Mouse (Mus musculus) liver, postnatal 0 days (tissue): Measurements from ENCODE around the gene Olfr523. TPM values are rescaled to one million over a fixed set of nuclear protein-coding genes. Genes with fewer than 3 reads are reported as not detected.
"Not testable (repeated sequence)": the region's sequence is repeated elsewhere in the genome, so short reads cannot be mapped to it uniquely, and the experiment has no call there.

ENCODE experiments used
- ATAC-seq: fragments of 200-750 bp; cut with Nextera tagmentation; 2 replicates; pipeline ENCODE4 v1.8.0; 2017; ENCODE audit warnings: mild to moderate bottlenecking, moderate library complexity
- DNase-seq: peaks from one replicate; pipeline ENCODE4 v3.0.0-alpha.2; 2016
- H3K27ac ChIP-seq: fragments of 300-500 bp; sonication (generic); 2 replicates; pipeline ENCODE4 v1.5.1; 2014; ENCODE audit warnings: antibody characterized with exemption, moderate library complexity, mild to moderate bottlenecking, low read depth
- H3K27me3 ChIP-seq: fragments of 300-500 bp; sonication (generic); 2 replicates; pipeline ENCODE4 v1.6.1; 2014; ENCODE audit warnings: low read length, control low read depth, mixed read lengths; ENCODE audit not compliant: insufficient read depth
- H3K36me3 ChIP-seq: fragments of 300-500 bp; sonication (generic); replicated peaks from 2 replicates; pipeline ENCODE4 v1.6.1; 2014; ENCODE audit warnings: mild to moderate bottlenecking, control low read depth, low read length, moderate library complexity, mixed read lengths; ENCODE audit not compliant: insufficient read depth
- H3K4me1 ChIP-seq: fragments of 300-500 bp; sonication (generic); 2 replicates; pipeline ENCODE4 v1.6.1; 2014; ENCODE audit warnings: antibody characterized with exemption, mild to moderate bottlenecking, control low read depth; ENCODE audit not compliant: insufficient read depth
- H3K4me2 ChIP-seq: fragments of 300-500 bp; sonication (generic); 2 replicates; pipeline ENCODE4 v1.6.1; 2014; ENCODE audit warnings: low read depth, mild to moderate bottlenecking, low read length, moderate library complexity, mixed read lengths
- H3K4me3 ChIP-seq: fragments of 300-500 bp; sonication (generic); 2 replicates; pipeline ENCODE4 v1.5.1; 2014; ENCODE audit warnings: low read depth, low read length
- H3K9ac ChIP-seq: fragments of 300-500 bp; sonication (generic); replicated peaks from 2 replicates; pipeline ENCODE4 v1.6.1; 2014; ENCODE audit warnings: mild to moderate bottlenecking, moderate library complexity
- H3K9me3 ChIP-seq: fragments of 300-500 bp; sonication (generic); 2 replicates; pipeline ENCODE4 v1.6.1; 2016; ENCODE audit warnings: mild to moderate bottlenecking, control low read depth, low read length, mixed read lengths
- CTCF ChIP-seq: sonication (generic); IDR thresholded peaks from 2 replicates; pipeline ENCODE4 v1.5.1; 2016; ENCODE audit warnings: antibody characterized with exemption, low read depth
- EP300 ChIP-seq: IDR thresholded peaks from 2 replicates; pipeline ENCODE4 v1.6.1; 2016; ENCODE audit warnings: antibody characterized with exemption, low read depth, mild to moderate bottlenecking
- WGBS: fragments of 180-500 bp; shearing (Covaris S2); extraction: QIAGEN DNeasy Blood & Tissue Kit; methylation state at CpG from one replicate; pipeline ENCODE4 v1.1.7; 2014; ENCODE audit not compliant: insufficient replicate concordance; 5-methylcytosine and 5-hydroxymethylcytosine counted together
- polyA plus RNA-seq: library from polyadenylated mRNA; unstranded; fragments of >200 nt; fragmentation: Nextera tagmentation; extraction: Ambion mirVana; gene quantifications from 2 replicates; pipeline ENCODE4 v1.2.1, GENCODE M21; 2015

Gene Olfr523
- not detected in 2 replicates for polyA plus RNA-seq

DNA sequence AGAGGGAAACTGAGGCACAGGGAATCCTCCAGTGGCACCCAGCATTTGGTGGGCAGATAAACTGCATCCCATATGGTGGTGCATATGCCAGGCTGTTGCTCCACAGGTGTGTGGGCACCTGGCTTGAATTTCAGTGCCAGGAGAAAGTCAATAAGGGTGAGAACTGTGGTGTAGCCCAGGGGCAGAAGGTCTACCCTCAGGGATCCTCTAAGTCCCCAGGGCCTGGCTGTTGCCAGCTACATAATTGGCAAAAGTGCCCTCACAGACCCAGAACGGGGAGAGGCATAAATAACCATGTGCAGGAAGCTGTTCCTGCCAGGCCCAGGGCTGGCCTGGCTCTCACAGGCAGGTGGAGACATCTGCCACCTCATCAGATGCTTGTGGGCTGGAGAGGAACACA, at the start of gene Olfr523:
Gene Olfr523, plus strand, starts transcription at position 282 of the 400 bp plus-strand sequence.
- DNase-seq (no peak), ATAC-seq (no peak)
- 39% methylated on average over 1 of the region's 1 CpGs for WGBS
- Histone ChIP-seq H3K4me2 (no peak within 1 kb of the TSS), H3K27me3 (no peaks in the 10 kb centered on the region), H3K27ac (no peak within 1 kb of the TSS), H3K4me3 (no peak within 1 kb of the TSS), H3K9me3 (no peaks in the 10 kb centered on the region), H3K4me1 (no peaks in the 10 kb centered on the region), H3K9ac (no peak within 1 kb of the TSS), H3K36me3 (no peaks in the 10 kb centered on the region)
- TF ChIP-seq EP300 = no peak
- no peak for TF ChIP-seq CTCF

DNA sequence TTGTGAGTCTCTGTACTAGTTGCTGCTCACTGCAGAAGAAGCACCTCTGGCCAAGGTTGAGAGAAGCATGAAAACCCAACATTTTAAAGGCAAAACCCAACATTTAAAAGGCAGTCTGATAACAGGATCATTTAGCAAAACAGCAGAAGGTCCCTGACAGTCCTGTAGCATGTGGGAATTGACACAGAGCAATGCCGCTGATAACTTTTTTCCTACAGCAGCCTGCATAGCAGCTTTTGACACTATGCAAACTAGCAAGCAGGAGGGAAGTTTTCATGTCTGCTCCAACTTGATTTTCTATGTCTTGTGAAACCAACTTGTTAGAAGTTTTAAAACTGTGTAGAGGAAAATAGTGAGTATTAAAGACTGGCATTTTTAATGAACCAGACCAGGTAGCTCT, 48.6 kb upstream of the Olfr523 start:
- no peak overlapping the region for H3K4me3 ChIP-seq
- no peak overlapping the region for H3K9ac ChIP-seq
- peaks cover 3% of the 10 kb centered on the region for H3K36me3 ChIP-seq
- no peak overlapping the region for H3K27ac ChIP-seq
- DNase-seq = no peak
- H3K4me2 ChIP-seq = no peak overlapping the region
- H3K4me1 ChIP-seq = peaks cover 16% of the 10 kb centered on the region
- WGBS = 83% methylated on average over 1 of the region's 1 CpGs
- no peaks in the 10 kb centered on the region for H3K9me3 ChIP-seq
- ATAC-seq = no peak
- no peak for TF ChIP-seq EP300
- TF ChIP-seq CTCF = no peak
- H3K27me3 ChIP-seq = no peaks in the 10 kb centered on the region

DNA sequence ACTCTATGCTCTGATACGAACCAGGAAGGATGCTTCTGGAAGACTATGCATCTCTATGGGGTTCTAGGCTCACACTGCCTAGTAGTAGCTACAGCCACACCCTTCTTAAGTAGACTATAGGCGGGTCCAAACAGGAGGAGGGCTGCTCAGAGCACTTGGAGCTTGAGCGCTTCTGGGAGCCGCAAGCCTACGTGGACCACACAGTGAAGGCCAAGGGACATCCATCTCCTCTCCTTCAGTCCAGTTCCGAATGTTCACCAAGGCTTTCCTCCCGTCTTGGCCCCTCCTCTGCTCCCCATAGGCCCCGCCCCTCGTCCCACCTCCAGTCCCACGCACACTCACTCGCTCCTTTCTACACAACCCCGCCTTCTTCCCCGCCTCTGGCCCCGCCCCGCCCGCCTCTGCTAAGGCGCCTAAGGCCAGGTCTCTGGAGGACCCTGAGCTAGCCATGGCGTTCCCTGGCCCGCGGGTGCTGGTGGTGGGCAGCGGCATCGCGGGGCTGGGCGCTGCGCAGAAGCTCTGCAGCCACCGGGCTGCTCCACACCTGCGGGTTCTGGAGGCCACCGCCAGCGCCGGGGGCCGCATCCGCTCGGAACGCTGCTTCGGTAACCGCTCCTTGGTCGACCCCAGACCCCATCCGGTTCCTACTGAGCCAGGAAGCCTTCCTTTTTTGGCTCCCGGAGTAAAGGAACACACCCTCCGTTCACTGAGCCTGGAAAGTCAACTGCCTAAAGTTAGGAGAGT, 47.6 kb upstream of the Olfr523 start:
- 2% methylated on average over 39 of the region's 40 CpGs for WGBS
- Histone ChIP-seq H3K36me3 (peaks cover 12% of the 10 kb centered on the region), H3K4me2 (peak overlapping the region; percentile 99), H3K27me3 (no peaks in the 10 kb centered on the region), H3K9ac (peak overlapping the region; percentile 84), H3K4me3 (peak overlapping the region; percentile 77), H3K4me1 (peaks cover 16% of the 10 kb centered on the region), H3K27ac (peak overlapping the region; percentile 57; the same call in 1 of the 2 replicates), H3K9me3 (no peaks in the 10 kb centered on the region)
- peak; percentile 96 for DNase-seq
- peak; percentile 99 for ATAC-seq
- TF ChIP-seq EP300 (no peak), CTCF (no peak)

DNA sequence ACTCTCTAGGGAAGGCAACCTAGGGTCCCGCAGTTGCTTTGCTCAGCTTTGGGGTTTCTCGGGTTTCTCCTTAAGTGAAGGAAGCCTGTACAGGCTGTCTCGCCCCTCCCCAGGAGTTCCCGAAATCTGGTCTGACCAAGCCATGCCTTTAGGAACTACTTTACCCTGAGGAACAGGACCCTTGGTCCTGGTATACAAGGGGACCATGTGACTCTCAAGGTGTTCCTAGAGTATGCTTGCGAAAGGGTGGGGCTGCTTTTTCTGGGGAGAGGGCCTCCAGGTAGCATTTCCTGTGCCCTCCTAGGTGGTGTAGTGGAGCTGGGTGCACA, 47.0 kb upstream of the Olfr523 start:
- H3K36me3 ChIP-seq = peaks cover 16% of the 10 kb centered on the region
- H3K27me3 ChIP-seq = no peaks in the 10 kb centered on the region
- peak overlapping the region; percentile 99 for H3K4me2 ChIP-seq
- no peak for TF ChIP-seq CTCF
- no peak for TF ChIP-seq EP300
- H3K27ac ChIP-seq = peak overlapping the region; percentile 57; the same call in 1 of the 2 replicates
- WGBS = 10% methylated on average over 5 of the region's 5 CpGs
- no peak for DNase-seq
- H3K4me1 ChIP-seq = peaks cover 16% of the 10 kb centered on the region
- H3K9ac ChIP-seq = peak overlapping the region; percentile 84
- ATAC-seq = 0 out of 2 replicates have a peak, but pooled peaks have one; percentile 0
- H3K9me3 ChIP-seq = no peaks in the 10 kb centered on the region
- H3K4me3 ChIP-seq = peak overlapping the region; percentile 77

DNA sequence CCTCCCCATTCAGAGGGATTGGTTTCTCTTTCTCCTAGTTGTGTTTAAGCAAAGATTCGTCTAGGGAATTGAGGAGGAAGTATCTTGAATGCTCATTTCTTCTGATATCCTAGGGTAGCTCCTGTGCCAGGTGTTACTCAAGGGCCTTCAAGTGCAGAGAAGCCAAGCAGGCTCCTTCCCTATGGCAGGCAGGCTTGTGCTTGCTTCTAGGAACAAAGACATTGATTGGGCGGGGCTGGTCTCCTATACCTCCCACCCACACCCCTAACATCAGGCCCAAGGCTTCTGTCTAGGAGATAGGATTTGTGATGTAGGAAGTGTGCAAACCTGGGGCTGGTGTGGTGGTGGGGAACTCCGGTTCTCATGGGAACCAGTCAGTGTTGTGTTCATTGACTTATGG, 46.1 kb upstream of the Olfr523 start:
- H3K36me3 ChIP-seq = peaks cover 20% of the 10 kb centered on the region
- TF ChIP-seq CTCF = no peak
- ATAC-seq = no peak
- 61% methylated on average over 3 of the region's 3 CpGs for WGBS
- no peak overlapping the region for H3K9ac ChIP-seq
- H3K4me3 ChIP-seq = no peak overlapping the region
- H3K27ac ChIP-seq = no peak overlapping the region
- peak overlapping the region; percentile 40 for H3K4me2 ChIP-seq
- no peaks in the 10 kb centered on the region for H3K27me3 ChIP-seq
- DNase-seq = no peak
- H3K9me3 ChIP-seq = no peaks in the 10 kb centered on the region
- peaks cover 16% of the 10 kb centered on the region for H3K4me1 ChIP-seq

DNA sequence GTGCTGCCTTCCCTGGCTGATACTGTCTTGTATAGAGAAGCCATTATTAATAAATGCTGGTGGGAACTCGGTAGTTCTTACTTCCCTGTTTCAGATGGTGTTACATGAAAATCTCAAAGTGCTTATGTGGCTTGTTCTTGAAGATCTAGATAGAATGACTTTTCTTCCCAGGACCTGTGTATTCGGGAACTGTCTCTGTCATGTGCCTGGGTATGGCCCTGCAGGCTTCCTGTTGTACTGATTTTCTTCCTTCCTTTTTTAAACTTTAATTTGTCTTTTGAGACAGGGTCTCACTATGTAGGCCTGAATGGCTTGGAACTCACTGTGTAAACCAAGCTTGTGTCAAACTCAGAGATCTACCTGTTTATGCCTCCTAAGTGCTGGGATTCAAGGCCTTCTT, 45.1 kb upstream of the Olfr523 start:
- ATAC-seq = no peak
- no peak overlapping the region for H3K4me3 ChIP-seq

DNA sequence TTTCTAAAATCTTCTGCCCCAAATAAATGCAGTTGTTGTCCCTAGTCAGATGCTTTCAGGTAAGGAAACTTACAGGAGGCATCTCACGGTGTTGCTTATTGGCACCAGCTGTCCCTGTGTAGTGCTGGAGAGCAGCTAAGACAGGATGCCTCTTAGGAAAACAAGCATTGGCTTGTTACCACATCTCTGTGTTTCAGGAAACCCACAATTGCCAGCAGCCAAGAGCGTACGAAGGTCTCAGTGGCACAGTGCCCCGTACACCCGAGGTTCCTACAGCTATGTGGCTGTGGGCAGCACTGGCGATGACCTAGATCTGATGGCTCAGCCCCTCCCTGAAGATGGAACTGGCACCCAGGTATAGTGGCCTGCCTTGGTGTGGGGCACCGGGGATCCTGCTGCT, 40.8 kb upstream of the Olfr523 start:
- not testable (repeated sequence) for H3K4me1 ChIP-seq, H3K9me3 ChIP-seq, H3K4me3 ChIP-seq, DNase-seq, H3K4me2 ChIP-seq, H3K9ac ChIP-seq, H3K27me3 ChIP-seq, H3K27ac ChIP-seq, ATAC-seq
- 47% methylated on average over 7 of the region's 7 CpGs for WGBS
- peaks cover 26% of the 10 kb centered on the region for H3K36me3 ChIP-seq

More for the DNA sequence above, 45.1 kb upstream of the Olfr523 start:
- WGBS = 32% methylated on average over 2 of the region's 2 CpGs
- DNase-seq = no peak
- no peak overlapping the region for H3K27ac ChIP-seq
- no peak overlapping the region for H3K9ac ChIP-seq
- H3K36me3 ChIP-seq = peaks cover 20% of the 10 kb centered on the region
- TF ChIP-seq CTCF = no peak
- TF ChIP-seq EP300 = no peak
- no peaks in the 10 kb centered on the region for H3K9me3 ChIP-seq
- no peak overlapping the region for H3K4me2 ChIP-seq
- H3K27me3 ChIP-seq = no peaks in the 10 kb centered on the region
- H3K4me1 ChIP-seq = peaks cover 16% of the 10 kb centered on the region

DNA sequence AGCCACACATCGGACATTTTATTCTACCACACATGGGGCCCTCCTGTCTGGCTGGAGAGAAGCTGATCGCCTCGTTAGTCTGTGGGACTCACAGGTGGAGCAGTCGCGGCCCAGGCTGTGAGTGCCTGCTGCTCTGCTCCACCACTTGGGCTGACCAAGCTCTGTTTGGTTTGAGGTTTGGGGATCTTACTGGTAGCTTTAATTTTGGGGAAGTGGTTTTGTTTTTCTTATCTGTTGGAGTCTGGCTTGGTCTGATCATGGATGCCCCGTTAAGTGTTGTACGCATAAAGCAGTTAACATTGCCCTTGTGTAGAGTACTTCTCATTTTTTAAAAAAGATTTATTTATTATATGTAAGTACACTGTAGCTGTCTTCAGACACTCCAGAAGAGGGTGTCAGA, 39.0 kb upstream of the Olfr523 start:
- H3K27me3 ChIP-seq, H3K4me3 ChIP-seq, H3K4me2 ChIP-seq, H3K4me1 ChIP-seq, H3K9me3 ChIP-seq, H3K27ac ChIP-seq, H3K9ac ChIP-seq, DNase-seq, ATAC-seq: not testable (repeated sequence)
- 37% methylated on average over 3 of the region's 7 CpGs for WGBS
- H3K36me3 ChIP-seq = peaks cover 26% of the 10 kb centered on the region
